Mouse (Mus musculus) heart, adult 2 months (tissue): ENCODE data around the gene Ece2. TPM values are rescaled to one million over a fixed set of nuclear protein-coding genes. Genes with fewer than 3 reads are reported as not detected.
A peak's percentile ranks its signal among the peaks of the same experiment; 100 is the strongest.

Experiments used
- DNase-seq, 2 experiments: peaks; one replicate each; pipeline ENCODE4 v3.0.0; 2021
- H3K27ac ChIP-seq: fragments of 200-600 bp; 2 replicates; pipeline ENCODE4 v1.8.1; 2022
- H3K27me3 ChIP-seq: fragments of 200-500 bp; 2 replicates; pipeline ENCODE4 v1.6.1; 2012; ENCODE audit warnings: mild to moderate bottlenecking, low read length, inconsistent platforms, mixed read lengths; ENCODE audit not compliant: control insufficient read depth, insufficient read depth
- H3K36me3 ChIP-seq: fragments of 200-500 bp; 2 replicates; pipeline ENCODE4 v1.6.1; 2012; ENCODE audit warnings: low read length, inconsistent platforms; ENCODE audit not compliant: control insufficient read depth, insufficient read depth
- H3K4me1 ChIP-seq: fragments of 200-500 bp; 2 replicates; pipeline ENCODE4 v1.6.1; 2011; ENCODE audit warnings: low read length; ENCODE audit not compliant: control insufficient read depth, insufficient read depth
- H3K4me3 ChIP-seq: fragments of 200-600 bp; 2 replicates; pipeline ENCODE4 v1.8.1; 2022
- H3K79me2 ChIP-seq: fragments of 200-500 bp; replicated peaks from 2 replicates; pipeline ENCODE4 v1.6.1; 2012; ENCODE audit warnings: mild to moderate bottlenecking, inconsistent platforms, low read length, moderate library complexity, mixed read lengths; ENCODE audit not compliant: control insufficient read depth, insufficient read depth
- H3K9ac ChIP-seq: fragments of 200-500 bp; 2 replicates; pipeline ENCODE4 v1.6.1; 2012; ENCODE audit warnings: low read depth, mild to moderate bottlenecking, control low read depth, inconsistent platforms, low read length, mixed read lengths
- CTCF ChIP-seq: fragments of 200-600 bp; IDR thresholded peaks from 2 replicates; pipeline ENCODE4 v1.8.1; 2022; ENCODE audit warnings: antibody characterized with exemption, mild to moderate bottlenecking, moderate library complexity
- EP300 ChIP-seq: fragments of 200-500 bp; IDR thresholded peaks from 2 replicates; pipeline ENCODE4 v1.6.1; 2011; ENCODE audit warnings: low read depth, low read length, control low read depth; ENCODE audit not compliant: insufficient read depth
- POLR2A ChIP-seq: fragments of 200-500 bp; IDR thresholded peaks from 2 replicates; pipeline ENCODE4 v1.6.1; 2011; ENCODE audit warnings: mild to moderate bottlenecking, low read depth, low read length, control low read depth; ENCODE audit not compliant: insufficient read depth
- WGBS: fragments of 180-500 bp; shearing (Covaris S2); methylation state at CpG from one replicate; pipeline ENCODE4 v1.1.7; 2018; 5-methylcytosine and 5-hydroxymethylcytosine counted together
- intact Hi-C: fragments of 180-260 bp; cut with DNase I; formaldehyde crosslinking; loops from one replicate; pipeline ENCODE4 v1.15.1; 2025
- polyA plus RNA-seq: library from polyadenylated mRNA; depleted of rRNA; stranded (reverse); fragments of >200 nt; gene quantifications from 2 replicates; pipeline ENCODE4 v1.2.3, GENCODE M21; 2012
- total RNA-seq, 2 experiments: library from RNA; stranded (reverse); gene quantifications; 2 replicates each; pipeline ENCODE4 v1.2.3; 2021

Ece2 gene
- total and polyA plus RNA-seq, 3 experiments: 0.42 to 0.68 (median 0.66) TPM

DNA sequence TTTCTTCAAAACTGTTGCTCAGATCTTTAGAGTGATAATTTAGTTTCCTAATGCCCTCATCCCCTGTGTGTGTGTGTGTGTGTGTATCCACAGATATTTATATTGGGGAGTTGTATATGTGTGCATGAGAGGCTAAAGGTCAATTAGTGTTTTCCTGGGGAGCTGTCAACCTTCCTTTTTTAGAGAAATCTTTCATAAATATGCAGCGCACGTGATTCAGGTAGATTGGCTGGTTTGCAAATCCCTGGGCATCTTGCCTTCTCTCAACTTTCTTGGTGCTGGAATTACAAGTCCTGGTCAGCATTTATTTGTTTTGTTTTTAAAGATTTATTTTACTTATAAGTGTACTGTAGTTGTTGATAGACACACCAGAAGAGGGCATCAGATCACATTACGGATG lies 40.7 kb downstream of the Ece2 start:
- DNase-seq: no peak
- TF ChIP-seq CTCF (no peak), EP300 (no peak), POLR2A (no peak)
- no peak overlapping the region for H3K27ac ChIP-seq
- 82% methylated on average over 3 of the region's 3 CpGs for WGBS
- peaks cover 11% of the 10 kb centered on the region for H3K79me2 ChIP-seq
- peaks cover 6% of the 10 kb centered on the region; the same call in 1 of the 2 replicates for H3K36me3 ChIP-seq
- intact Hi-C loops: loop anchor here (5.0 kb wide), 1 partner anchor 133 kb away; the partner anchor contains the start of gene Ap2m1
- H3K4me3 ChIP-seq: no peak overlapping the region
- no peaks in the 10 kb centered on the region for H3K27me3 ChIP-seq
- peaks cover 9% of the 10 kb centered on the region for H3K4me1 ChIP-seq
- H3K9ac ChIP-seq: no peak overlapping the region

DNA sequence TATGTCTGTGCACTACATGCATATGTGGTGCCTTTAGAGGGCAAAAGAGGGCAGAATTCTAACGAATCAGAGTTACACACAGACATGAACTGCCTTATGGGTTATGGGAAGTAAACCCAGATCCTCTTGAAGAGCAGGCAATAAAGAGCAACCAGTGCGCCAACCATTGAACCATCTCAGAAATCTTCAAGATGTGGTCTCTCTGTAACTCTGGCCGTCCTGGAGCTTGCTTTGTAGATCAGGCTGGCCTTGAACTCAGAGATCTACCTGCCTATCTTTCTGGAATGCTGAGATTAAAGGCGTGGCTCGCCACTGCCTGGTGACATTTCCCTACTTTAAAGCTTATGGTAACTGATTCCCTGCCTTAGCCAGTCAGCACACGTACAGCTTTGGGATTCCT lies 42.3 kb downstream of the Ece2 start:
- Histone ChIP-seq H3K36me3 (peaks cover 12% of the 10 kb centered on the region; the same call in 1 of the 2 replicates), H3K4me3 (no peak overlapping the region; the same call in 1 of the 2 replicates), H3K4me1 (peaks cover 9% of the 10 kb centered on the region), H3K27me3 (no peaks in the 10 kb centered on the region), H3K9ac (no peak overlapping the region), H3K79me2 (peaks cover 12% of the 10 kb centered on the region), H3K27ac (peak overlapping the region; percentile 82; the same call in 1 of the 2 replicates)
- WGBS: 30% methylated on average over 6 of the region's 6 CpGs
- TF ChIP-seq POLR2A: no peak
- TF ChIP-seq CTCF: no peak
- TF ChIP-seq EP300: no peak
- intact Hi-C loops: loop anchor here (1.0 to 5.0 kb wide), 3 partner anchors 21 to 135 kb away; partner anchors contain the start of genes Ap2m1, Clcn2, Polr2h and Psmd2
- DNase-seq: no peak

DNA sequence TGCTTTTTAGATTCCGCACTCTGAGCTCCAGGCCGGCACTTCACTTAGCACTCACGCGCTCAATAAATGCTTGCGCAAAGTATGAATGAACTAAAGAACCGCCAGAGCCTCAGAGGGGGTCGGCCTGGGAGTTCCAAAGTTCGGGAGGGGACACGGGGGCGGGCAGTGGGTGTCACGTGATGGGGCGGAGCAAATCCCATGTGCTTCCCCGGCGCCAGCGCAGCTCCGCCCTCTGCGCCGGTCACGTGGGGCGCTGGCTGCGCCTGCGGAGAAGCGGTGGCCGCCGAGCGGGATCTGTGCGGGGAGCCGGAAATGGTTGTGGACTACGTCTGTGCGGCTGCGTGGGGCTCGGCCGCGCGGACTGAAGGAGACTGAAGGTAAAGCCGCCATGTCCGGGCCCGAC lies 42.9 kb downstream of the Ece2 start:
- H3K27me3 ChIP-seq: no peaks in the 10 kb centered on the region
- TF ChIP-seq EP300 (0 out of 2 replicates have a peak, but pooled peaks have one; percentile 30), POLR2A (peak; percentile 70; the same call in 1 of the 2 replicates), CTCF (no peak)
- intact Hi-C loops: loop anchor here (1.0 to 5.0 kb wide), 3 partner anchors 21 to 135 kb away; partner anchors contain the start of genes Ap2m1, Clcn2, Polr2h and Psmd2
- H3K79me2 ChIP-seq: peaks cover 12% of the 10 kb centered on the region
- peak overlapping the region; percentile 84 for H3K4me3 ChIP-seq
- DNase-seq: peak; percentile 98
- peaks cover 18% of the 10 kb centered on the region for H3K36me3 ChIP-seq
- WGBS: under 1% methylated on average over 38 of the region's 38 CpGs
- peak overlapping the region; percentile 82 for H3K27ac ChIP-seq
- peaks cover 10% of the 10 kb centered on the region for H3K4me1 ChIP-seq
- H3K9ac ChIP-seq: peak overlapping the region; percentile 94

DNA sequence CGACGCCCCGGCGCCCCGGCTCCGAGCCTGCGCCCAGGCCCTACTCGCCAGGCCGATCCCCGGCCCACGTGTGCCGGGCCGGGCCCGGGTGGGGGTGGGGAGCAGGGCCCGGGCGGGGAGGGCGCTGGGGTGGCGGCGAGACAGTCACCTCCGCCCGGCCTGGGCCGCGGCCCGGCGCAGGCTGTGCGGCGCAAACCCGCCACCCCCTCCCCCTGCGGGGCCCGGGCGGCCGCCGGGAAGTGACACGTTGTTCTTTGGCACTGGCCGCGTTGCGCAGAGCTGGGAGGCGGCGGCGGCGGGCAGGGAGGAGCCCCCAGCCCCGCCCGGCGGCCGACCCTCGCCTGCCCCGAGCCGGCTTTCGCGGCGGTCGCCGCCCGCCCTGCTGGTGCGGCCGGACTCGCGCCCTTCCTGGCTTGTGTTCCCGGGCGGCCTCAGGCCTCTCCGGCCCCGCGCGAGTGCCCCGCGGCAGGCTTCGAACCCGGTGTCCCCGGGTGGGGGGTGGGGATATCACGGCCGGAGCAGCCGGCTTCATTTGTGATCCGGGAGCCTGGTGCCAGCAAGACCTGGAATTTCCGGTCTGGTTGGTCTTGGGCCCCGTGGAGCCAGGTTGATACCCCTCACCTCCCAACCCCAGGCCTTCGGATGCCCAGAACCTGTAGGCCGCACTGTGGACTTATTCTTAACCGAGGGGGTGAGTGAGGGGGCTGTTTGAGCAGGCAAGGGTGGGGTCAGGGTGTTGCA lies 43.5 kb downstream of the Ece2 start:
- DNase-seq: peak; percentile 81 to 83
- TF ChIP-seq EP300: no peak
- no peak for TF ChIP-seq POLR2A
- no peak for TF ChIP-seq CTCF
- peaks cover 22% of the 10 kb centered on the region for H3K36me3 ChIP-seq
- H3K9ac ChIP-seq: peak overlapping the region; percentile 94
- peaks cover 12% of the 10 kb centered on the region for H3K4me1 ChIP-seq
- H3K27me3 ChIP-seq: no peaks in the 10 kb centered on the region
- peak overlapping the region; percentile 84 for H3K4me3 ChIP-seq
- peaks cover 12% of the 10 kb centered on the region for H3K79me2 ChIP-seq
- intact Hi-C loops: loop anchor here (1.0 to 5.0 kb wide), 3 partner anchors 22 to 136 kb away; partner anchors contain the start of genes Ap2m1, Clcn2, Polr2h and Psmd2
- 1% methylated on average over 48 of the region's 78 CpGs for WGBS
- H3K27ac ChIP-seq: peak overlapping the region; percentile 82

DNA sequence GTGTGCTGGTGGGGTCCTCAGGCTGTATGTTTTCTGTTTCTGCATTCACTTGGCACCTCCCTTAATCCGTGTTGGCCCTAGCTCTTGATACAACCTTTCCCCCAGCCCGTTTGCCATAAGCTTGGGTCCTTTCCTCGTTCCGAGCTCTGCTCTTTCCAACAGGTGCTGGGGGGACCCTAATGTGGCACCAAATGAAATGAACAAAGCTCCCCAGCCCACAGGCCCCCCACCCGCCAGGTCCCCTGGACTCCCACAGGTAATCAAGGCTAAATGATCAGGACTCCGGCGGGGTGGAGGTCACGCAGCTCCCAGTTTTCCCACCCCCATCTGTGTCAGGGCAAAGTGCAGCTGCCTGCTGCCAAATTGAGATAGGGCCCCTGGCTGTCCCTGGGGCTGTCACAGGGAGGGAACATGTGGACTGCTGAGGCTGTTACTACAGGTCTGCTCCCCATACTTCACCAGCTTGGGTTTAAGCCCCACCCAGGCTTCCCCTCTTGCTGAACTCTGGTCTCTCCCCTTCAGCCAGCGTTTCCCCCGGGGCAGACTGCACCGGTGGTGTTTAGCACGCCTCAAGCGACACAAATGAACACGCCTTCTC lies 44.2 kb downstream of the Ece2 start:
- no peak for TF ChIP-seq EP300
- no peak for TF ChIP-seq POLR2A
- no peak for TF ChIP-seq CTCF
- H3K79me2 ChIP-seq: peaks cover 12% of the 10 kb centered on the region
- H3K4me3 ChIP-seq: peak overlapping the region; percentile 84
- H3K9ac ChIP-seq: peak overlapping the region; percentile 94
- peak overlapping the region; percentile 82 for H3K27ac ChIP-seq
- peak; percentile 42 to 49 for DNase-seq
- peaks cover 23% of the 10 kb centered on the region for H3K36me3 ChIP-seq
- intact Hi-C loops: loop anchor here (2.0 to 5.0 kb wide), 2 partner anchors 43 to 137 kb away; partner anchors contain the start of genes Ap2m1, Clcn2 and Polr2h
- 4% methylated on average over 14 of the region's 14 CpGs for WGBS
- no peaks in the 10 kb centered on the region for H3K27me3 ChIP-seq
- H3K4me1 ChIP-seq: peaks cover 12% of the 10 kb centered on the region
